Mouse (Mus musculus): ENCODE results near the gene 2310039H08Rik. TPM values are rescaled to one million over a fixed set of nuclear protein-coding genes. Genes with fewer than 3 reads are reported as not detected.
A peak's percentile ranks its signal among the peaks of the same experiment; 100 is the strongest.

The 2310039H08Rik gene
- polyA plus RNA-seq, 1 experiment from 2014 or later, result 56.5 TPM

- Histone ChIP-seq H3K36me3 (peaks cover 78% of the 10 kb centered on the region), H3K9me3 (replicated peaks) (no peaks in the 10 kb centered on the region), H3K4me1 (peaks cover 44% of the 10 kb centered on the region), H3K4me3 (no peak overlapping the region), H3K27me3 (replicated peaks) (no peaks in the 10 kb centered on the region), H3K4me2 (no peak overlapping the region), H3K9ac (no peak overlapping the region), H3K27ac (no peak overlapping the region)
- no peak for ATAC-seq
- WGBS (ENCODE audit: insufficient replicate concordance), result 91% methylated on average over 6 of the region's 6 CpGs
Measured at GRCm38 (mm10) chr17:46814497-46814896, 42.1 kb downstream of the 2310039H08Rik start.

GRCm38 (mm10) chr17:46816306-46816705 lies 43.9 kb downstream of the 2310039H08Rik start:
- Histone ChIP-seq H3K4me3 (no peak overlapping the region), H3K27me3 (replicated peaks) (no peaks in the 10 kb centered on the region), H3K4me2 (no peak overlapping the region), H3K9ac (no peak overlapping the region), H3K4me1 (peaks cover 57% of the 10 kb centered on the region), H3K27ac (no peak overlapping the region), H3K36me3 (peaks cover 79% of the 10 kb centered on the region), H3K9me3 (replicated peaks) (no peaks in the 10 kb centered on the region)
- ATAC-seq, result no peak
- WGBS (ENCODE audit: insufficient replicate concordance), result 77% methylated on average over 13 of the region's 13 CpGs

- no peaks in the 10 kb centered on the region for H3K9me3 ChIP-seq (replicated peaks)
- H3K27me3 ChIP-seq (replicated peaks), result no peaks in the 10 kb centered on the region
- 26% methylated on average over 12 of the region's 12 CpGs for WGBS (ENCODE audit: insufficient replicate concordance)
- peak overlapping the region; percentile 70 for H3K4me2 ChIP-seq
- peak overlapping the region; percentile 49 for H3K9ac ChIP-seq
- H3K4me3 ChIP-seq, result peak overlapping the region; percentile 34
- peak overlapping the region; percentile 90 for H3K27ac ChIP-seq
- H3K4me1 ChIP-seq, result peaks cover 57% of the 10 kb centered on the region
- ATAC-seq, result peak; percentile 96
- H3K36me3 ChIP-seq, result peaks cover 76% of the 10 kb centered on the region
Measured at GRCm38 (mm10) chr17:46817734-46818158, 45.3 kb downstream of the 2310039H08Rik start.

- WGBS (ENCODE audit: insufficient replicate concordance), result 89% methylated on average over 7 of the region's 7 CpGs
- no peak for ATAC-seq
- peaks cover 82% of the 10 kb centered on the region for H3K36me3 ChIP-seq
Measured at GRCm38 (mm10) chr17:46820628-46821027, 48.2 kb downstream of the 2310039H08Rik start.

More at GRCm38 (mm10) chr17:46820628-46821027, 48.2 kb downstream of the 2310039H08Rik start:
- H3K4me1 ChIP-seq, result peaks cover 52% of the 10 kb centered on the region
- H3K4me2 ChIP-seq, result no peak overlapping the region
- 0 out of 2 replicates have a peak overlapping the region, but pooled peaks have one; percentile 13 for H3K27ac ChIP-seq
- H3K4me3 ChIP-seq, result no peak overlapping the region
- no peaks in the 10 kb centered on the region for H3K27me3 ChIP-seq (replicated peaks)
- no peaks in the 10 kb centered on the region for H3K9me3 ChIP-seq (replicated peaks)
- no peak overlapping the region for H3K9ac ChIP-seq

Other genes starting within 250 kb of the 2310039H08Rik start
- gene Cul9, start 226.2 kb upstream of the 2310039H08Rik start, polyA plus RNA-seq (2016; fragmentation: Nextera tagmentation; extraction: Ambion mirVana), result 0.69 and 0.93 TPM in 2 replicates
- gene Srf, start 216.5 kb upstream of the 2310039H08Rik start, polyA plus RNA-seq (2016; fragmentation: Nextera tagmentation; extraction: Ambion mirVana), result 6.6 and 6.8 TPM in 2 replicates
- 16.8 and 17.7 TPM in 2 replicates for gene Ptk7, start 143.1 kb upstream of the 2310039H08Rik start, polyA plus RNA-seq (2016; fragmentation: Nextera tagmentation; extraction: Ambion mirVana)
- gene Klc4, start 126.6 kb upstream of the 2310039H08Rik start, polyA plus RNA-seq (2016; fragmentation: Nextera tagmentation; extraction: Ambion mirVana), result 6.3 and 6.6 TPM in 2 replicates
- gene Mrpl2, start 126.4 kb upstream of the 2310039H08Rik start, polyA plus RNA-seq (2016; fragmentation: Nextera tagmentation; extraction: Ambion mirVana), result 95.0 and 106 TPM in 2 replicates
- 16.9 and 18.3 TPM in 2 replicates for gene Cul7, start 122.3 kb upstream of the 2310039H08Rik start, polyA plus RNA-seq (2016; fragmentation: Nextera tagmentation; extraction: Ambion mirVana)
- 37.0 and 37.3 TPM in 2 replicates for gene Rrp36, start 98.3 kb upstream of the 2310039H08Rik start, polyA plus RNA-seq (2016; fragmentation: Nextera tagmentation; extraction: Ambion mirVana)
- gene Mea1, start 93.8 kb upstream of the 2310039H08Rik start, polyA plus RNA-seq (2016; fragmentation: Nextera tagmentation; extraction: Ambion mirVana), result 67.4 and 77.4 TPM in 2 replicates
- gene Klhdc3, start 91.7 kb upstream of the 2310039H08Rik start, polyA plus RNA-seq (2016; fragmentation: Nextera tagmentation; extraction: Ambion mirVana), result 83.4 and 85.0 TPM in 2 replicates
- gene Ppp2r5d, start 67.5 kb upstream of the 2310039H08Rik start, polyA plus RNA-seq (2016; fragmentation: Nextera tagmentation; extraction: Ambion mirVana), result 48.3 and 49.1 TPM in 2 replicates
- gene Pex6, start 61.2 kb upstream of the 2310039H08Rik start, polyA plus RNA-seq (2016; fragmentation: Nextera tagmentation; extraction: Ambion mirVana), result 20.7 and 21.1 TPM in 2 replicates
- 5.8 and 6.7 TPM in 2 replicates for gene Gnmt, start 43.5 kb upstream of the 2310039H08Rik start, polyA plus RNA-seq (2016; fragmentation: Nextera tagmentation; extraction: Ambion mirVana)
- 39.6 and 39.7 TPM in 2 replicates for gene Cnpy3, start 20.4 kb upstream of the 2310039H08Rik start, polyA plus RNA-seq (2016; fragmentation: Nextera tagmentation; extraction: Ambion mirVana)
- 0.60 and 0.62 TPM in 2 replicates for gene Ptcra, start 8.9 kb upstream of the 2310039H08Rik start, polyA plus RNA-seq (2016; fragmentation: Nextera tagmentation; extraction: Ambion mirVana)
- 140 and 144 TPM in 2 replicates for gene Rpl7l1, start 10.0 kb downstream of the 2310039H08Rik start, polyA plus RNA-seq (2016; fragmentation: Nextera tagmentation; extraction: Ambion mirVana)
- gene Bicral, start 85.8 kb downstream of the 2310039H08Rik start, polyA plus RNA-seq (2016; fragmentation: Nextera tagmentation; extraction: Ambion mirVana), result 4.8 and 5.2 TPM in 2 replicates
- 34.2 and 36.4 TPM in 2 replicates for gene Tbcc, start 118.0 kb downstream of the 2310039H08Rik start, polyA plus RNA-seq (2016; fragmentation: Nextera tagmentation; extraction: Ambion mirVana)
- gene Prph2, start 137.8 kb downstream of the 2310039H08Rik start, polyA plus RNA-seq (2016; fragmentation: Nextera tagmentation; extraction: Ambion mirVana), result not detected in 2 replicates
- gene Ubr2, start 237.9 kb downstream of the 2310039H08Rik start, polyA plus RNA-seq (2016; fragmentation: Nextera tagmentation; extraction: Ambion mirVana), result 15.6 and 16.1 TPM in 2 replicates

All from liver, embryonic 12.5 days (tissue).